Mouse (Mus musculus) kidney, embryonic 15.5 days (tissue): ENCODE measurements around the gene Atl3. TPM values are rescaled to one million over a fixed set of nuclear protein-coding genes. Genes with fewer than 3 reads are reported as not detected.

Experiments used
- polyA plus RNA-seq: library from polyadenylated mRNA; unstranded; fragments of >200 nt; fragmentation: Nextera tagmentation; extraction: Ambion mirVana; gene quantifications from 2 replicates; pipeline ENCODE4 v1.2.1, GENCODE M21; 2015

Atl3 gene
- polyA plus RNA-seq, 1 experiment from 2014 or later, result 12.3 TPM

Other genes with a start within 250 kb of the Atl3 start
- 15.9 and 16.0 TPM in 2 replicates for gene Rcor2, start 226.7 kb upstream of the Atl3 start, polyA plus RNA-seq
- 39.8 and 45.1 TPM in 2 replicates for gene Mark2, start 152.2 kb upstream of the Atl3 start, polyA plus RNA-seq
- 31.5 and 33.9 TPM in 2 replicates for gene Spindoc, start 111.0 kb upstream of the Atl3 start, polyA plus RNA-seq
- 6.0 and 7.4 TPM in 2 replicates for gene 2700081O15Rik, start 76.4 kb upstream of the Atl3 start, polyA plus RNA-seq
- 157 TPM in 2 replicates for gene Rtn3, start 10.8 kb upstream of the Atl3 start, polyA plus RNA-seq
- 8.8 and 9.2 TPM in 2 replicates for gene Pla2g16, start 63.4 kb downstream of the Atl3 start, polyA plus RNA-seq
- gene Lgals12, start 113.2 kb downstream of the Atl3 start, polyA plus RNA-seq, result 1.3 and 2.1 TPM in 2 replicates
- gene Hrasls5, start 118.5 kb downstream of the Atl3 start, polyA plus RNA-seq, result not detected in 2 replicates
- gene Slc22a19, start 217.3 kb downstream of the Atl3 start, polyA plus RNA-seq, result 6.9 and 7.6 TPM in 2 replicates